Mouse (Mus musculus): ENCODE measurements around the gene Exoc1.

Exoc1 gene

DNA sequence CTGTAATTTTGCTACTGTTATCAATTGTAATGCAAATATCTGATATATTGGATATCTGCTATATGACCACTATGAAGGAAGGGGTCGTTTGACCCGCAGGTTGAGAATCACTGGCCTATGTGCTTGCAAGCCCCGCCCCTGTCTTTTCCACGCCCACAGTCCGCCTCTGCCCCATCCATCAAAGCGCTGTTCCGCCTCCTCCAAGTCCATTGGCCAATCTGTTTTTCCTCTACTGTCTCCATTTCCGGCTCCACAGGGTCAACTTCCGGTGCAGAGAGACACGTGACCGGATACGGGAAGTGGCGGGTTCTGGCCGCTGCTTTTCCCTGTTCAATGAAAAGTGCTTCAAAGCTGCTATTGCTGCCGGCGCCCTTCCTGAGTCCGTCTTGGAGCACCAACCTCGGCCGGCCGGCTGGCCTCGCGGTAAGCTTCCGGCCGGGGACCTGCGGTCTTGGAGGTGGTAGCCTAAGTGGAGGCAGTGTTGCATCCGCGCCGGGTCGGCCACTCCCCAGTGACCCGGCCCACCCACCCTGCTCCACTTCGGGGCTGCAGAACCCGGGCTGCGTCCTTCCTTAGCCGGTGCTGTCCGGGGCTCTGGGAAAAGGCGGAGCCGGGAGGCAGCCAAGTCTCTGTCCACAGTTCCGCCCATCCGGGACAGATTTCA, at the start of gene Exoc1:
Gene Exoc1, plus strand, starts transcription at position 272 of the 664 bp plus-strand sequence.
- DNase-seq (ENCODE audit: low spot score), result peak; percentile 97

DNA sequence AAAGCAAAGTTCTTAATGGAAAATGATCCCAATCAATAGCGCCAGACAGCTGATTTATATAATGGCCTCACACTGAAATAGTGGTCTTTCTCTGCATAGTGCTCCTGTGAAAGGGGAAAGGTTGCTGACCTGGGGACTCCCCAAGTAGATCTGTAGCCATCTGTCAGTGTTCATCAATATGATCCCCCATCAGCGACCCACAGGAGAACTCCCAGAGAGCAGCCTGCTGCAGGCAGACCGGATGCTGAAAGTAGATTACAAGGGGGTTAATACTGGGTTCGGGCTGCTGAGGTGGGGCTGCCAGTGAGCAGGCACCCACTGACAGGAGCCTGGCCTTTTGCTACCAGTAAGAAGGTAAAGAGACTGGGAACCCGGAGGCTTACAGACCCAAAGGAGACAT, 45.3 kb upstream of the Exoc1 start, which contains the start of gene Gm7271:
Gene Gm7271, plus strand, starts transcription at position 230 of the 400 bp plus-strand sequence.
- peak; percentile 14 for DNase-seq (ENCODE audit: low spot score)

DNA sequence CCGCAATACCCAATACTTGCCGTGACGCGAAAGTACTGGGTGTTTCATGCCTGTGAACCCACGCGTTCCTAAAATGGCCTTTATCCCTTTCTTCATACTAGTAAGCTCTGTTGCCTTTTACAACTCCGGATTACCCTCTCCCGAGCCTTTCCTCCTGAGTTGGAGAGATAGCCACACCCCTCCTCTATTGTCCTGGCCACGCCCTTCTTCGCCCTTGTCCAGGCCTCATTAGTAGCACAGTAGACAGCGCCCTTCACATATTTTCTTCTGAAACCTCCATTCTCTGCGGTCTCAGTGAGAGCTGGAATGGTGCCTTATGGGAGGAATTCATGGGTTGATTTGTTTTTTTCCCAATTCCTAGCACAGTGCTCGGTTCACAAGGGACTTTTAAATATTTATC, 34.0 kb upstream of the Exoc1 start:
- DNase-seq (ENCODE audit: low spot score), result no peak

DNA sequence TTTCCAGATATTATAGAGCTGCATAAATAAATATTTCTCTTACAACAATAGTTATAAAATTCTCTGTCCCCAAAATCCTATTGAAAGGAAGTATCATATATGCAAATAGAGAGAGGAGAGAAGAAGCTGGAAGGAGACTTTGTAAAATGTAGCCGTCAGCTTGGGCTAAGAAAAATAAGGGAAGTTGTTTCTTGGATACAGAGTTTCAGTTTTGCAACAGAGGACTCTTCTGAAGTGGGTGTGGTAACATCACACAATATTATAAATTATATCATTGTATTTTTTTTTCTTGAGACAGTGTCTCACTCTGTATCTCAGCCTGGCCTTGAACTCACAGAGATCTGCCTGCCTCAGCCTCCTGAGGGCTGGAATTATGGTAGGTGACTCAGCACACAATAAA, 6.7 kb upstream of the Exoc1 start:
- no peak for DNase-seq (ENCODE audit: low spot score)

DNA sequence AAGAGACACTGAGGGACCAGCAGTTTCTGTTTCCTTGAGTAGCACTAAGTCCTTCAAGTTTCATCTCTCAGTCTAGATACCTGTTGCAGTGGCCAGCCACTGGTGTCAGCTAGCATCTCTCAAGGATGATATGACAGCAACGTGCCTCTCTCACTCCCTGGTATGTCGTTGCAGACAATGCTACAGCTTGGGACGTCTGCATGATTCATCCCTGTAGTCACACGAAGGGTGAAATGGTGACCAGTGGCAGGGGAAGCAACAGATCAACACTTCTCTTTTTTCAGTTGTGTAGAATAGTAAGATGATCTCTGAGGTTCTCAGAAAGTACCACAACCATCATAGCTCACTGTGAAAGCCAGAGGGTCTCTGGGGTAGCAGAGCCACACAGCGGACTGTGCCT, 4.5 kb upstream of the Exoc1 start:
- no peak for DNase-seq (ENCODE audit: low spot score)

DNA sequence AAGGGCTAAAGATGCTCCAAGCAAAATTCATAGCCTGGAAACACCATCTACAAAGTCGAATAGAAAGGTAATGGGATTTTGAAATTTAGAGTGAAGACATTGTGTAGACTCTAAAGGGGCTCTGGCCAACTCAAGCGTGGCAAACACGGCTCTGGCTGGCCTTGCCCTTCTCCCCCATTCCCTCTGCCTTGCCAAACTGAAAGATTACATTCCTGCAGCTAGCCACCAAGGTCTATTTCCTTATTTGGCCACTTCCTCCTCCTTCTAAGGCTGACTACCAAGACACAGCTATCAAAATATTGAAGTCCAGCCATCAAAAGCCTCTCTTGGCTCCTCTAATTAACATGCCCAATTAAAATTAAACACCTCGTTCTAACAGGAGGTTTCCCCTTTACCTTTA, 4.0 kb upstream of the Exoc1 start:
- no peak for DNase-seq (ENCODE audit: low spot score)

DNA sequence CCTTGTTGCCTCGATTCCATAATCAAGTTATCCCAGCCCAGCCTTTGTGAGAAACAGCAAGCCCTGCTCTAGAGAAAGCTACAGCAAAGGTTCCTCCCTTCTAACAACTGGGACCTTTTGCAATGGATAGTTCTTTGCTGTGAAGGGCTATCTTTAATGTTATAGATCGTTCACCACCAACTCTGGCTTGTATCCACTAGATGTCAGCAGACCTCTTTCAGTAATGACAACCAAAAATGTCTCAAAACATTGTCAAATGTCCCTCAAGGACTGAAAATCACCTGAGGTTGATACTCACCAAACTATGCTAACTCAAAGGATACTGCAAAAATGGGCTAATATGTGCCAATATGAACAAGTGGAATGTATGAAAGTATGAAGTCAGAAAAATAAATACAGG, 3.3 kb upstream of the Exoc1 start:
- no peak for DNase-seq (ENCODE audit: low spot score)

DNA sequence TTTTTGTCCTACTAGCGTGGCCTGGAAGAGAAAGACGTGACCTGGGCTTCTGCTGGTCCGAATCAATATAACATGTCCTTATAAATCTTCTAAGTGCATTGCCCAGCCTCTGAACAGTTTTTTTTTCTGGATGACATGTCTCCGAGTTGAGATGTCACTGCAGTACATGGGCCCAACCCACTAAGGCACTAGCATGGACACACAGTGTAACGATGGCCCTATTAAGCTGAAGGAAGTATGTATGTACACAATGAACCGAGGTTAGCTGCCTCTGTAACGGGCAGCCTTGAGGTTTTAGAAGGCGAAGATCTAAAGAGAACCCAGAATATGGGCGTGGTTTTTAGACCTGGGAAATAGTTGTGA, 574 bp downstream of the Exoc1 start:
- DNase-seq (ENCODE audit: low spot score), result no peak

DNA sequence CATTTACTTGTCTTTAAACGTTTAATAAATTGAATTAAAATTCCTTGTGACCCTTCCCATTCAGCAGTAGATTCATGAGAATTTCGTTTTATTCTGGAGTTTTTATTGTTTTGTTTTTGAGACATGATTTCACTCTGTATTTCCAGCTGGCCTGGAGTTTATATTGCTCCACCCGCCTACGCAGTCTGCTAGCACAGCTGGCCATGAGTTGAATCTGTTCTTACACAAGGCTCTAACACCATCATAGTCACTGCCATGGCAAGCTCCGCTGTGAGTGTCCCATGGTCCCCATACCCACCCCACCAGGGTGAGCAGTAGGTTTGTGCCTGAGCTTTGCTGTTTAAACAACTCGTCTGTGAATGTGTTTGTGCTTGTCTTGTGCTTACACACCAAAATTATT, 4.1 kb downstream of the Exoc1 start:
- no peak for DNase-seq (ENCODE audit: low spot score)

DNA sequence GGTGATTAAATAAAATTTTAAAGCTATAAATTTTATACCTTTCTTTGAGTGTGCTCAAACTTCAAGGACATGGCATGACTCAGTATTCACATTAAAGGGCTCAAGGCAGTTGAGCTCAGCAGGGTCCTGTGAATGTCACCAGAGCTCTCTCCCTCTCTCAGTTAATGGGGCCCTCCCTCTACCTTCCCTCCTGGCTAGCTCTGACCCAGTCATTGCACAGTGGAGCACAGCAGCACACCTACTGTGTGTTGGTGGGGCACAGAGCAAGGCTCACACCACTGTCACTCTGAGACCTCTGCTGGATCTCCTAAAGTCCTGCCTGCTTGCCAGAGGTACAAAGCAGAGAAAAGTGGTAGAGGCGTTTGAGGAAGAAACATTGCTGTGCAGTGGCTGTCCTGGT, 7.1 kb downstream of the Exoc1 start:
- DNase-seq (ENCODE audit: low spot score), result no peak

DNA sequence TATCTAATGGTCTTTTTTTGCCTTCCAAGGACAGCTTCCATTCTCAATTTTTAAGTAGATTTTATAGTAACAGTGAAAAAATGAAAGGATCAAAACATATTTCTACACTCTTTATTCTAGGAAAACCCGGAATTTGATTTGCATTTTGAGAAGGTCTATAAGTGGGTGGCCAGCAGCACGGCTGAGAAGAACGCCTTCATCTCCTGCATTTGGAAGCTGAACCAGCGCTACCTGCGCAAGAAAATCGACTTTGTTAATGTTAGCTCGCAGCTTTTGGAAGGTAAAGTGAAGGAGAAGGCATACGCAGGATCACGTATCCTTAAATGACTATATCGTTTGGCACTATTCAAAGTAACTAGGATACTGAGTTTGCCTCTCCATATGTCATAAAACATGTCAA, 8.5 kb downstream of the Exoc1 start:
- no peak for DNase-seq (ENCODE audit: low spot score)

DNA sequence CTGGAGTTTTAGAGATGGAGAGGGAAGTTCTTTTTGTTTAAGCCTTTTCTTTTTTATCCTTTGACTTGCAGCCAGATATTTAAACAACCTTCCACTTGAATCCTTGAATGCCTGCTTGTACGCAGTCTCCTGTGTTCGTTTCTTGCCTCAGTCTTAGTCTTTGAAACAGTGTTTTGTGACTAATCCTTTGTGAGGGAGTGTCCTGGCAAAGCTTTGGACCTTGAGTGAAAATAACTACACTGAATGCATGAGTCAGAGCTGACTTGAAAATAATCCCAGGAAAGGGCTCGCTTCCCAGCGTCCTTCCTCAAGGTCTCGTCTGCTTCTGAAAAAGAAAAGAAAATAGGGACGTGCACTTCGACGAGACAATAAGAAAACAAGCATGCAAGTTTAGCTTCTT, 11.1 kb downstream of the Exoc1 start:
- DNase-seq (ENCODE audit: low spot score), result no peak

DNA sequence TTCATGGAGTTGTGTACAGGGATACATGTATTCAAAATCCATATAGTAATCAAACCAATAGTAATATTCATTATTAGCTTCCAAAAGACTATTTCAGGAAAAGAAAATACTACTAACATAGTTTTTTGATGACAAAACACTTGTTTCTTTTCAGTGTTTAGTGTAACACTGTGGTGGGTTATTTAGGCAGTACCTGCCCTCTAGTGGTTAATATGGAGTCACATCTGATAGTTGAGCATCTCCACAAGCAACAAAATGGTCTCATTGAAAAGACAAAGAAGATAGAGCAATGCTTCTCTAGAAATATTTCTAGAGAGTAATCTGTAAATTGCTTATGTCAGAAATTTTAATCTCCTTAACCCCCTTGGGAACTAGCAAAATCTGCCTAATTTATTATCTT, 11.7 kb downstream of the Exoc1 start:
- peak; percentile 19 for DNase-seq (ENCODE audit: low spot score)

DNA sequence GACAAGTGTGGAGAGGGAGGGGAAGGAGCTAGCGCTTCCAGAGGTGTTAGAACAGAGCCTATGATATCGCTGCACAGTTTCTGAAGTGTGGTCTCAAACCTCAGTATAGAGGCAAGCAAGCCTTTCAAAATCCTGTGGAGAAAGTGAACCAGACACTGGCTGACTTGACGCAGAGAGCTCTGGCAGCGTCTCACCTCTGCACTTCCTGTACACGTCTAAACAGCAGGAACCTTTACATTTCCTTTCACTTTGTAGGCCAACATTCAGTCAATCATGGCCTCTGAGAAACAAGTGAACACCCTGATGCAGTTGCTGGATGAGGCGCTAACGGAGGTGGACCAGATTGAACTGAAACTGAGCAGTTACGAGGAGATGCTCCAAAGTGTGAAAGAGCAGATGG, 14.1 kb downstream of the Exoc1 start:
- DNase-seq (ENCODE audit: low spot score), result no peak

DNA sequence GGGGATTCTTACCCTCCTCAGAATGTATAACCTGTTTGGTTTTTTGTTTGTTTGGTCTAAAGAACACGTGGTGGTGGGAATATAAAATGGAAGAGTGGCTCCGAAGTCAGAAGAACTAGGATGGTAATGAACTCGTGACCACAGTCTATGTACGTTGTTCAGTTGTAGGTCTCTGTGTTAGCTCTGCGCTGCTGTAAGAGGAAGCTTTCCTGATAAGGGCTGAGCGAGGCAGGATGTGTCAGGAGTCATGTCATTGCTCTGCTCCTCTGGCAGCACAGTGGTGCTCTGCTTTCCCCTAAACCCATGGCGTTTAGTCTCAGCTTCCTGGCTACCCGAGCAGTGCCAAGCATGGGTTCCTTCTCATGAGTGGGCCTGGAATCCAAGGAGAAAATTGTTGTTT, 21.3 kb downstream of the Exoc1 start:
- DNase-seq (ENCODE audit: low spot score), result no peak

DNA sequence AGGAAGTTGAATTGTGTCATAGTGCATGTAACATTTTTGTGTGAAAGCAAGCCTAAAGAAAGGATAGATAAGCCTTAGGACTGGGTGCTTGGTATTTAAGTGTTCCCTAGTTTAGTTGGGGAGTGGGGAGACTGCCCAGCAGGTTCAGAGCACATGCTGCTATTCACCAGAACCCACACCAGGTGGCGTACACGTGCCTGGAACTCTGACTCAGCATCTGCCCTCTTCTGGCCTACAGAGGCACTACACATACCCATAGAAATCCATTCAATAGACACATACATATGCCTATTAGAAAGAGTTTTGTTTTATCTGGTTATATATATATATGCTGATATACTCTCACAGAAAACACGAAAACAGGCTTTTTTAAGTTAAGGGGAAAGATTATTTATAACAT, 36.2 kb downstream of the Exoc1 start:
- peak; percentile 79 for DNase-seq (ENCODE audit: low spot score)

DNA sequence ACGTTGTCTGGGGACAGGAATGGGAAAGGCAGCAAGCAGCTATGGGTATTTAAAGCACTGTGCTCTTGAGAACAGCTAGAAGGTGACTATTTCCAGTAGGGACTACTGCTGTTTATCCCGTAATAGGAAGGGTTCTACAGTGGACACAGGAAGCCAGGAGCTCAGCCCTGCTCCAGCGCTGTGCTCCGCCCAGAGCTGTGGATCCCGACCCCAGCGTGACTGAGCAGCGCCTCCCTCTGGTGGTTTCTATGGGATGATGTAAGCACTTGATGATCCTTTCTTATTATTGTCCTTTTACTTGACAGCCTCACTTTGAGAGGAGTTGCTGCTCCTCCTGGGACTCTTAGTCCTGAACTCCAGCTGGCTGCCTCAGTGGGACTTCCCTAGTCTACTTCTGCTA, 45.1 kb downstream of the Exoc1 start:
- no peak for DNase-seq (ENCODE audit: low spot score)

DNA sequence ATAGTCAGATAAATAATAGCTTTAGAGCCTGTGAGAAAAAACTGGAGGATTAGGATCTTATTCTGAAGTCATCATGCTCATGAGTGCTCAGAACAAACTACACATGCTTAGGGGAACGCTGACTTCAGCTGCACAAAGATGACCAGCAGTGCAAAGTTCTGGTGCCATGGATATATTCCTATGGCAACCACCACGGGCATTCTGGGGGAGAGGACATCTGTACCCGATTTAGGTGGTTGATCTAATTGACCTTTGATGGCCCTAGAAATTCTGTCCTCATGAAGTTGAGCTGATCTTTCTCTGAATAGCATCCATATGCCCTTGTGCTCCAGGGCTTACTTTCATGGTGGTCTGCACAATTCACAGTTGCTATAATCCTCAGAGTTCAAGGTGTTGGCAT, 47.9 kb downstream of the Exoc1 start:
- DNase-seq (ENCODE audit: low spot score), result no peak

DNA sequence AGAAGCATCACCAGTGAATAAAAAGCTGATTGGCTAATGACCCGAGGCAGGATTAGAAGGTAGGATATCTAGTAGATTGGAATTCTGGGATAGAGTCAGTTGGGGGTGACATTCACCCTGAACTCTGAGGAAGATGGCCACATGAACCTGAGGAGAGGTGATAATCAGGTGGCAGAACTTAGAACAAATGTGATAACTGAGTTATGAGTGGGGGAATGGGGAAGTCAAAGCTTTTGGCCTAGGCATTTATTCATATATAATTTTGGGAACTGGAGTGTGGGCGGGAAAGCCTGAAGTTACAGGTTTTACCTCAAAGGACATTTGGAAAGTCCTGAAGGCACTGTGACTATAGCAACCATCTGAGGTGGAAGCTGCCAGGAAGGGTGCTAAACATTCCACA, 56.3 kb downstream of the Exoc1 start:
- DNase-seq (ENCODE audit: low spot score), result no peak

DNA sequence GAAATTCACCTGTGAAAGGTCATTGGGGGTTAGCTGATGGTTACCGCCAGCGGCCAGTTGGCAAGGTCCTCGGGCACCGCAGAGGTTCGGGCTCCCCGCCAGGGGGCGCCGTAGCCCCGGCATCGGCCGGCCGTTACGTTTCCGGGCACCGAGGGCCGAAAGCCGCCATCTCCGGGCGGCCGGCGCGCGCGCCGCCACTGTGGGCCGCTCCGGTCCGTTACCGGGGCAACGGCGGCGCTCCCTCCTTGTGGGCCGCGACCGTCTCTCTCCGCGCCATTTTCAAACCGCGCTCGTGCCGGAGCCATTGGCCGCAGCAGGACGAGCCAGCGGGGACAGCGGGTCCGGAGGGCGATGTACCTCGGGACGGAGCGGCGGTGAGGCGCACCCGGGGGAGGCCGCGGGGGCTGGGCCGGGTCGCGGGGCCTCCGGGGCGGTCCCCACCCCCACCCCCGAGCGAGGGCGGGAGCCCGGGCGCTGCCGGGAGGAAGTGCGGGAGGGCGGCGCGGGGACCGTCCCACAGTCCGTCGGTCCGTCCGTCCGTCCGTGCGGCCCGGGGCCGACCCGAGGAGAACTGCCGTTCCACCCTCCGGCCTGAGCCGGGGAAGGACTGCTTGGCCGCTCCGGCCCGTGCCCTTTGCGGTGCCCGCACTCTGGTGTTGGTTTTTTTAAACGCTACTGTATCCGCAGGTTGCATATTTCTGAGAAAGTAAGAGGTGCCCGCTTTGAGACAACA, 59.6 kb downstream of the Exoc1 start, which contains the start of gene Cep135:
Gene Cep135, plus strand, starts transcription at position 148 of the 733 bp plus-strand sequence.
- DNase-seq (ENCODE audit: low spot score), result peak; percentile 86

DNA sequence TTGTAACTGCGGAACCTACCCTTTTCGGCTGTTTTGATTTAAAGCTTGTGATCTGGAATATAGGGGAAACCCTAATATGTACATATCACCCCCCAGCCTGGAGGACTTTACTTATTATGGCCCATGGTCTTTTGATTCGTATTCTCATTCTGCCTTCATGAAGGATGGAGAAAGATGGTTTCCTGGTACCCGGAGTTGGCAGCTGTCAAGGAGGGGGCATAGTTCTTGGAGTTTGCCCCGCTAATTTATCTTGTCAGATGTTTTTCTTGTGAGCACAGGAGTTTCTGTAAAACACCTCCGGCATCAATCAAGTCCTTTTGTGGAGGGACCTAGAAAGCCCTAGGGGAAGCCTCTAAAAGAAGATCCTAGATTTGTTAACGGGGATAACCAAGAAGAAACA, 60.2 kb downstream of the Exoc1 start:
- DNase-seq (ENCODE audit: low spot score), result no peak

DNA sequence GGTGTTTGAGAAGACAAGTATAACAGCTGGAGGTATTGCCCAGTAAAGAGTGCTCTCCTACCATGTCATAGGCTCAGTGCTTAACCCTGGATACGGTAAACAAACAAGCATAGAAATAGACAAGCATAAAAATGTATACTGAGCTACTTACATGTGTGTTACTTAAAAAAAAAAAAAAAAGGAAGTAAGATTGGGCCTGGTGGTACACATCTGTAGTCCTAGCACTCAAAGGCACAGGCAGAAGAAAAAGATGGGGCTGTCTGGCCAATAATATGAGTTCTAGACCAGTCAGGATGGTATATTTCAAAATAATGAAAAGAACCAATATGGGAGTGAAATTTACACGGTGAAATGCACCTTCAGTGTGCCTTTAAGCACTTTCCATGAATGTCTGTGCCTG, 60.9 kb downstream of the Exoc1 start:
- DNase-seq (ENCODE audit: low spot score), result no peak

DNA sequence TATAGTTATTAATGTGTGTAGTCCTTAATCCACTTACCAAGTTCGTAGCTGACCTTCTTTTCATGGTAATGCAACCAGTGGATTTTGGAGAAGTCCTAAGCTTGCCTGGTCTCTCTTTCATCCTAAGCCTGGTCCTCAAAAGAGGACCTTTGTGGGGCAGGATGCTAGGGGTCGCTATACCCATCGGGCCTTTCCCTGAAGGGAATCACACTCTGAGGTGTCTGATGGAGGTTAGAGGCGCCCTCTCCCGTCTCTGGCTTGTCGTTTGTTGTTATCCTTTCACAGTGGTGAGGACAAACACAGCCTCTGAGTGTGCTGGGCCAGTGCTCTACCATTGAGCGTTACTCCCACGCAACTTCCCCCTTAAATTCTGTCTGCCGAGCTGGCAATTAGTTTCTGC, 62.8 kb downstream of the Exoc1 start:
- no peak for DNase-seq (ENCODE audit: low spot score)

Data from embryo, embryonic 10 days (tissue).